Mouse (Mus musculus) forelimb bud, embryonic 11.5 days (tissue): Measurements from ENCODE around the gene Msx1.
"Not testable (repeated sequence)": the region's sequence is repeated elsewhere in the genome, so short reads cannot be mapped to it uniquely, and the experiment has no call there.

Experiments
- DNase-seq: peaks from one replicate; pipeline ENCODE4 v3.0.0-alpha.2; 2012; ENCODE audit warnings: low read depth, low spot score

Gene Msx1

GRCm38 (mm10) chr5:37824461-37824795, at the start of gene Msx1:
Msx1 (minus strand) TSS chr5:37824583.
- DNase-seq = peak; percentile 90

- no peak for DNase-seq
These were observed 41.1 kb upstream of the Msx1 start for GRCm38 (mm10) chr5:37865471-37865870.

DNA sequence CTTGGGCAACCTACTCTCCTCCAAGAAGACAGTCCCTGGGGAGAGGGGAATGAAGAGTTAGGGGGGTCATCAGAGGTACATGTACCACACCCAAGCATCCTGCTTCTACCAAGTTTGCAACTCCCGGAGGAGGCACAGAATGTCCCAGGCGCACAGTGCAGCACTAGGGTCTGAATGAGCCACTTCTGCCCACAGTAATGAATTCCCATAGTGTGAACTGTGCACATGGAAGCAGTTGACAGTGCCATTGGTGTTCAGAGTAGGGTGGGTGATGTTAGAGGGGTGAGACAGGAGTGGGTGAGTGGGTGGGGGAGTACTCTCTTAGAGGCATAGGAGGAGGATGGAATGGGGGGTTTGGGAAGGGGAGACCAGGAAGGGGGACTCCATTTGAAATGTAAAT, 39.9 kb upstream of the Msx1 start:
- DNase-seq = no peak

GRCm38 (mm10) chr5:37860846-37861245, 36.5 kb upstream of the Msx1 start:
- DNase-seq = no peak

DNA sequence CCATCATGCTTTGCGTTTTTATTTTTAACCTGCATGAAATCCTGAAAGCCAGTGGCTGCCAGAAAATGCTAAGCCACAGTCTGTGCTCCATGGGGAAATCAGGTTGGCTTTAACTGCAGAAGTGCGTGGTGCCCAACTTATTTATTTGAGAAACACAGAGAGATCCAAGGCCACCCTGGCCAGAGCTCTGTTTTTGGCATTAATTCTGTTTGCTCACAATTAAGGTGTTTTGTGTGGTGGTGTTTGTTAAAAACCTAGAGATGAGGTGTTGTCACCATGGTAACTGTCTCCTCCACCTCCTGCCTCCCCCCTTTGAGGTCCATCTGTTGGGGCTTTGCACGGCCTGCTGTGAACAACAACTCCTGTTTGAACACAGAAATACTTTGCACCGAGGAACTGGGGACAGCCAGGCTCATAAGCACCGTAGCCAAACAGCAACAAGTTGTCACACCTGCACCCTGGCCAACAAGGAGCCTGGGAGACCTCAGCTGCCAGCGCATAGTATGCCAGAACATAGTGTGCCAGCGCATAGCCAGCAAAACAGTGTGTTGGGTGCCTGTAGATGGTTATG, 35.9 kb upstream of the Msx1 start:
- no peak for DNase-seq

DNA sequence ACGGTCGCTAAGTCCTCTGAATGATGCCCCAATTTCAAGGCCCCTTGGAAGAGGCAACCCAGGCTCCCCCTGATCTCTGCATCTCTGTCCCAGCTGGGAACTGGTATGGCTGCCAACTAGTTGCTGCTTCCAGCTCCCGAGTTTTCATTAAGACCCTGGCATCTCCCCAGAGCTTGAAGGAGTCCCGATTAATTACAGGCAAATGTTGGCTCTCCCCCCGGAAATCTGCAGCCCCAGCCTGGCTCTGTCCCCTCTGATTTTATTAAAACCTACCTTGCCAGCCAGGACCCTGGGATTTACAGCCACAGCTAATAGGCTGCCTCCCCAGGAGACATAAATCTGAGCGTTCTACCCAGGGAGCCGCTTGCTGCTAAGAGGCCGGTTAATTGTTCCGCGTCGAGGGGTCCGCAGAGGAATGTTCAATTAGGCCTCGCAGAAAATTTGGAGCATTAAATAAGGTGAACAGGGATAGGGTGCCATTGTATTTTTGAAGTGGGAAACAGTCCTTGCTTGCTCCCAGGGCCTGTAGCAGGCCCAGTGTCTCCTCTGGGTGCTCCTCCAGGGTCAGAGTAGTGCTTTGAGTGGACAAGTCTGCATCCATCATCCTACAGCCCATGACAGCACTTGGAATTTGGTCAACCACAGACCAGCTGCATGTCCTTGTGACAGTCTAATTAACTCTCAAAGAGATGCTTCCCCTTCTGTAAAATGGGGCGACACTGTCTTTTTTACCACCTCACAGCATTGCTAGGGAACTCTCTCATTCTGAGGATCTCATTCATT, 33.6 kb upstream of the Msx1 start:
- peak; percentile 40 for DNase-seq

DNA sequence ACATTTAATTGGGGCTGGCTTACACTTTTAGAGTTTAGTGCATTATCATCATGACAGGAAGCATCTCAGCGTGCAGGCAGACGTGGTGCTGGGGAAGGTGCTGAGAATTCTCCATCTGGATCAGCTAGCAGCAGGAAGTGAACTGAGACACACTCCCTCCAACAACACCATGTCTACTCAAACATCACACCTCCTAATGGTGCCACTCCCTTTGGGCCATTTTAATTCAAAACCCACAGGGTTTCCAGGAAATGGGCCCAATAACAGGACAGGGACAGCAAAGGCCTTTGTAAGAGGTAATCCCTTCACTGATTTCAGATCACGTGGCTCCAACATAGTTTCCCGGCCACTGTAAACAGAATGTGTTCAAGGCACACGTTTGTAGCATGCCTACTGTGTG, 31.7 kb upstream of the Msx1 start:
- DNase-seq = no peak

GRCm38 (mm10) chr5:37854233-37854632, 29.9 kb upstream of the Msx1 start:
- DNase-seq = no peak

GRCm38 (mm10) chr5:37851305-37851982, 27.1 kb upstream of the Msx1 start:
- no peak for DNase-seq

DNA sequence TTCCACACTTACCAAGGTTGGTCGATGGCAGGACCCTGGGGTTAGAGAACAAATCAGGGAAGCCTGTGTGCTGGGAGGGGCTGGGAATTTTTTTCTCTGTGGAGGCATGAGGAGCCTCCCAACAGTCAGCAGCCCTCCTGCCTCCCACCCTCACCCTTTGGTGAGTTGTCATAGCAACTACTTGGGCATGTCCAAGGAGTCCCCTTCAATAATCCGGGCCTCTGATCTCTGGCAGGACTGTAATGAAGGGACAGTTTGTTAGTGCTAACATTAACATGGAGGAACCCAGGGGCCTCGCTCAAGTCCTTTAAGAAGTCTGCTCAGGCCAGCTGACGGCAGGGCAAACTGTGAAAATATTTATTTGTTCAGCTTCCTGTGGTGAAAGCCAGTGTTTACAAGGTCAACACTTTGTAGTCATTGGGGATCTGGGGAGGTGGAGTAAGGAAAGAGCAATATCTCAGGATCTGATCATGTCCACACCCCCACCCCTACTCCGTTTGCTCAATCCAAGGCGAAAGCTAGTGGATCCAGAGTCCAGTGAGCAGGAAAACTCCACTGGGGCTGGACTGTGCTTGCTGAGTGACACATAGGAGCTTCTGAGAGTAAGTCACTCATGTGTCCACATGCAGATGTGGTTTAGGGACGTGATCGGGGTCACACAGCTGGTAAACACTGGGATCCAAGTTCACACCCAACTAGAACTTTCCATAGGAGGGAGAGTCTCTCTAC, 24.8 kb upstream of the Msx1 start:
- DNase-seq = peak; percentile 28

DNA sequence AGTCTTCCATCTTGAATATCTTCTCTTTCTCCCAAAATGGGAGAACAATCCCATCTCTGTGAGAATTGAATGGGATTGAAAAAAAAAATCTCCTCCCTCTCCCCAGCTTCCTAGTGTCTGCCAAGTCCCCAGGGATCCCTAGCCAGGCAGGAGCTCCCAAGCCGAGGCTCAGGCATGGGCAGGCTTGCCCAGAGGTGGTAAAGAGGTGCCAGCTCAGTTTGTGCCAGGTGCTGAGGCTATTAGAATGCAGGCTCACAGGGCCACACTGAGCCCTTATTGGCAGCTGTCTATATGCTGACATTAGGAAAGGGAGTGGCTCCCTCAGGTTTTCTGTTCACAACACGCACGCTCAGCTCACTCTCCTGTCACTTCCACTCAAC, 11.9 kb upstream of the Msx1 start:
- DNase-seq = no peak

DNA sequence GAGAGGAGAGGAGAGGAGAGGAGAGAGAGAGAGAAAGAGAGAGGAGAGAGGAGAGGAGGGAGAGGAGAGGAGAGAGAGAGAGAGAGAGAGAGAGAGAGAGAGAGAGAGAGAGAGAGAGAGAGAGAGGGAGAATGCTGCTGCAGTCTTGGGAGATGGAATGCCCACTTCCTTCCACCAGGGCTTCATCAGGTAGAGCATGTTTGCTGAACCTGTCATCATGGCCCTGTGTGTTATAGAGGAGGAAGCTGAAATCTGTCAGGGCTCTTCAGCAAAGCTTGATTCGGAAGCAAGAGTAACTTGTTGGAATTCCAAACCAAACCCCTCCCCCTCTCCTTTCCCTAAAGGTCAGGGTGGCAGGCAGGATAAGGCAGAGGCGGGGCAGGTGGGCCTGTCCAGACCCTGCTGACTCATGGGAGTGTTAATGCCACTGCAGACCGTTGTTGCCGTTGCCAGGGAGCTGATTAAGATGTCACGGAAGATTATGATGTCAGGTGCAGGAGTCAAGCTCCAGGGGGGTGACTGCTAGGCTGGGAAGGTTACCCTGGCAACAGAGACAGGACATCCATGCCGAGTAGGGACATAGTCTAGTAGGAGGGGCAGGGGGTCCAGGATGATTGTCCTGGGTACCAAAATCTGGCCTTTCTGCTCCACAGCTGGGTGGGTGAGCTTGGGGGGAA, 11.3 kb upstream of the Msx1 start:
- no peak for DNase-seq

- no peak for DNase-seq
These were observed 8.4 kb upstream of the Msx1 start for GRCm38 (mm10) chr5:37832766-37833165.

GRCm38 (mm10) chr5:37832031-37832430, 7.6 kb upstream of the Msx1 start:
- no peak for DNase-seq

GRCm38 (mm10) chr5:37830436-37830835, 6.1 kb upstream of the Msx1 start:
- DNase-seq = not testable (repeated sequence)

DNA sequence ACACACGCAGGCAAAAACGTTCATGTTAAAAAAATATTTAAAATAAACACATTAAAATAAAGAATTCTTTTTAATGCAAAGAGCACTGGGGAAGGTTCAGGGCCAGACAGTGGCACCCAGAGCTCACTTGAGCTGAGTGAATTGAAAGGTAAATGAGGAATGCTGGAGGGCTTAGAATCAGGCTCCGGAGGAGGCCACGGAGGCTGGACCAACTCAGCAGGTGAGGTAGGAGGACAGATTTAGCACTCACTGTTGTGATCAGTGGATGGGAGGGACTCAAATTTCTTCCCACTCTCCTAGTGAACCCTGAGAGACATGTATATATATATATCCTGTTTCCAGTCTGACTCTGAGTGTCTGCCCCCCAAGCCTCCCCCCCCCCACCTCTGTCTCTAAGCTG, 5.5 kb upstream of the Msx1 start:
- DNase-seq = no peak

- DNase-seq = no peak
These were observed 4.9 kb upstream of the Msx1 start for GRCm38 (mm10) chr5:37829296-37829670.

DNA sequence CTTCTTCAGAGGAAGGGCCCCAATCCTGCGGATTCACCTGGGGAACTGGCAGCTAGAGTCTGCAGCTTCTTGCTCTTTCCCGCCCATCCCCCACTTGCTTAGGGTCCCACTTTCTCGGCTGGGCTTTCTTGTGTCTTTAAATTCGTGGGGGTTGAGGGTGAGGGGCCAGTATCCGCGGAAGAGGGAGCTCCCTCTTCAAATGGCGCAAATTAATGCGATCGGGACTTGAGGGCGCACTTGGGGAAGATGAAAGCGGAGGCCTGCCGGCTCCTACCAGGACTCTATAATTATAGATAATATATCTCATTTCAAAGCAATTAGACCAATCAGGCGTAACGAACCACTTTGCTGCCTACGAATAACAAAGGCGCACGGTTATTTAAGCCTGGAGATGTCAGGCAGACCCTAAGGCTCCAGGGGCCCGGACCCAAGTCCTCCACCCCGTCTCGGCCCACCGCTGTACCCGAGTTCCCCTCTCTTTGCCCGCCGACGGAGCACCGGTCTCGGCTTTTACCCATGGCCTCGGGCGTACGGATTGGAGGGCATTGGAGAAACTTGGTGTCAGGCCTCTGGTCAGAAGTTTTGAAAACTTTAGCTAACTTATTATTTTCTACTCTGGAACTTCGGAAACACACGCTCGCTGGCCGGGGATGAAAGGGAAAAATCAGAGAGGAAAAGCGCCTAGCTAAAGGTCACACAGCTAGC, 4.4 kb upstream of the Msx1 start:
- DNase-seq = no peak

GRCm38 (mm10) chr5:37828001-37828400, 3.6 kb upstream of the Msx1 start:
- no peak for DNase-seq

DNA sequence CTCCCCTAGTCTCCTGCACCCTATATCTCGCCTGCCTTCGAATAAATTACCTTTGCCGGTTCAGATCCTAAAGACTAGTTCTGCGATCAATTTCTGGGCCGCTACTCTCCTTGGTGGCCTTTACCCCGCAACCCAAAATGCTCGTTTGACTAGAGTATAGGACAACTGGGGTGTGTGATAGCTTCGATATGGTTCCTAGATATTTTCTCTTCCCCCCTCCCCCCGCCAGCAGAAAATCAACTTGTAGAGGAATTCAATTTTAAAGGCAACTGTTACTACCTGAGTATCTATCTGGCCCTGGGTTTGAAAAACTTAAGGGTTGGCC, 3.2 kb upstream of the Msx1 start:
- peak; percentile 34 for DNase-seq
